Mouse (Mus musculus) small intestine, adult 2 months (tissue): ENCODE measurements around the gene 3110021N24Rik.

Source experiments
- CTCF ChIP-seq: fragments of 200-500 bp; IDR thresholded peaks from 2 replicates; pipeline ENCODE4 v1.5.1; 2012; ENCODE audit warnings: low read depth, mild to moderate bottlenecking, control low read depth, inconsistent platforms, low read length, moderate library complexity, mixed read lengths; ENCODE audit not compliant: insufficient replicate concordance, insufficient read length; ENCODE audit errors: extremely low read depth
- POLR2A ChIP-seq: fragments of 200-500 bp; IDR thresholded peaks from 2 replicates; pipeline ENCODE4 v1.6.1; 2012; ENCODE audit warnings: low read depth, mild to moderate bottlenecking, control low read depth, inconsistent platforms, low read length, moderate library complexity

DNA sequence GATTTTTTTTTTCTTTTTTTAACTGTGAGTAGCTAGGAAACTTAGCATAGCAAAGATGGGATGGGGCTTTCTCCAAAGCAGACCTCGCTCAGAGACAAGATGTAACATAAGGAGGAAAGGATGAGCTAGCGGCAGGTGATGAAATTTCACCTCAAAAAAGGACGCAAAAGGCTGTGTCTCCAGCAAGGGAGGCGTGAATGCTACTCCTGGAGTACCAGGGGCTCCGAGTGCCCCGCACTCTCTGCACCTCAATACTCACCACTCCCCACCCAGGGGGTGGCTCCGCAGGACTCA, 60.3 kb downstream of the 3110021N24Rik start:
- no peak for TF ChIP-seq POLR2A
- no peak for TF ChIP-seq CTCF
